Mouse (Mus musculus) brain, embryonic 14.5 days (tissue): ENCODE data around the gene Atxn7l1.

Experiments
- CTCF ChIP-seq: fragments of 200-500 bp; IDR thresholded peaks from 2 replicates; pipeline ENCODE4 v1.5.1; 2012; ENCODE audit warnings: inconsistent platforms, mild to moderate bottlenecking, moderate library complexity, borderline replicate concordance; ENCODE audit not compliant: insufficient read depth, insufficient read length; ENCODE audit errors: extremely low read depth
- POLR2A ChIP-seq: fragments of 200-500 bp; IDR thresholded peaks from 2 replicates; pipeline ENCODE4 v1.6.1; 2012; ENCODE audit warnings: mild to moderate bottlenecking, inconsistent platforms, borderline replicate concordance; ENCODE audit not compliant: poor library complexity, insufficient read depth, insufficient read length, severe bottlenecking; ENCODE audit errors: extremely low read depth

DNA sequence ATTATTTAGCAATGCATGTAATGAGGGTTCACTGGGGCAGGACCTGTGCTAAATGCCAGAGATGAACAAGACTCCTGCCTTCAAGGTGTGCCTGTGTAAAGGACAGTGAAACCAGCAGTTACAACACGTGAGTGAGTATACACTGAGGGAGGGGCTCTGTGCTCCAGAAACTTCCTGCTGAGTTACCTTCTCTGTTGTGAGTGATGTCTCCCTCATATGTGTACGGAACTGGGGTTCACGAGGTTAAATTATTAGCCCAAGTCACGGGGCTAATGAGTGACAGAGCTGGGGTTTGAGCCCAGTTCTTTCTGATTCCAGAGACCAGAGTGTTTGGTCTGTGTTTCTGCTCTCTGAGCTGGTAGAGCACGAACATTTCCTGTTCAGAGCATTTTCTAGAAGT, 168.3 kb downstream of the Atxn7l1 start:
- TF ChIP-seq CTCF (no peak), POLR2A (no peak)
